Mouse (Mus musculus): Measurements from ENCODE around the gene Ccdc71.

The Ccdc71 gene

GRCm38 (mm10) chr9:108459939-108460318 lies 398 bp upstream of the Ccdc71 start:
- no peak for DNase-seq

GRCm38 (mm10) chr9:108461181-108461631 lies 879 bp downstream of the Ccdc71 start, which contains the start of gene Klhdc8b:
TSS of gene Klhdc8b (minus strand) at chr9:108461581.
- no peak for DNase-seq

- DNase-seq: no peak
Observed at GRCm38 (mm10) chr9:108461675-108462074, 1.3 kb downstream of the Ccdc71 start.

GRCm38 (mm10) chr9:108462192-108462591 lies 1.9 kb downstream of the Ccdc71 start:
- no peak for DNase-seq

- DNase-seq: no peak
Observed at GRCm38 (mm10) chr9:108463713-108464112, 3.4 kb downstream of the Ccdc71 start.

GRCm38 (mm10) chr9:108466219-108466618 lies 5.9 kb downstream of the Ccdc71 start:
- no peak for DNase-seq

GRCm38 (mm10) chr9:108469430-108469829 lies 9.1 kb downstream of the Ccdc71 start:
- no peak for DNase-seq

GRCm38 (mm10) chr9:108469845-108470244 lies 9.5 kb downstream of the Ccdc71 start:
- no peak for DNase-seq

- DNase-seq: no peak
Observed at GRCm38 (mm10) chr9:108474528-108474927, 14.2 kb downstream of the Ccdc71 start.

GRCm38 (mm10) chr9:108478638-108479156 lies 18.4 kb downstream of the Ccdc71 start:
- no peak for DNase-seq

GRCm38 (mm10) chr9:108479241-108479640 lies 18.9 kb downstream of the Ccdc71 start:
- DNase-seq: no peak

GRCm38 (mm10) chr9:108479721-108480351 lies 19.5 kb downstream of the Ccdc71 start, which contains the start of gene Lamb2:
TSS of gene Lamb2 (plus strand) at chr9:108479736.
- DNase-seq: no peak

GRCm38 (mm10) chr9:108480813-108481519 lies 20.6 kb downstream of the Ccdc71 start:
- DNase-seq: no peak

GRCm38 (mm10) chr9:108481520-108482210 lies 21.3 kb downstream of the Ccdc71 start:
- no peak for DNase-seq

GRCm38 (mm10) chr9:108483051-108483790 lies 22.9 kb downstream of the Ccdc71 start:
- no peak for DNase-seq

- no peak for DNase-seq
Observed at GRCm38 (mm10) chr9:108484021-108484420, 23.7 kb downstream of the Ccdc71 start.

- DNase-seq: no peak
Observed at GRCm38 (mm10) chr9:108485301-108485875, 25.1 kb downstream of the Ccdc71 start.

- DNase-seq: no peak
Observed at GRCm38 (mm10) chr9:108486973-108487530, 26.7 kb downstream of the Ccdc71 start.

- no peak for DNase-seq
Observed at GRCm38 (mm10) chr9:108488403-108488802, 28.1 kb downstream of the Ccdc71 start.

- DNase-seq: no peak
Observed at GRCm38 (mm10) chr9:108489215-108489614, 28.9 kb downstream of the Ccdc71 start.

GRCm38 (mm10) chr9:108489702-108490558 lies 29.6 kb downstream of the Ccdc71 start:
- DNase-seq: no peak

Measured in right cerebral cortex, postnatal 25 days (tissue).